Mouse (Mus musculus) CH12.LX (cell line): ENCODE results near the gene Gm10272. TPM values are rescaled to one million over a fixed set of nuclear protein-coding genes. Genes with fewer than 3 reads are reported as not detected.

ENCODE experiments used
- DNase-seq: peaks from one replicate; pipeline ENCODE4 v3.0.0-alpha.2; 2013; ENCODE audit errors: extremely low read depth
- H3K27ac ChIP-seq: 2 replicates; pipeline ENCODE4 v1.5.1; 2012; ENCODE audit warnings: low read depth, mild to moderate bottlenecking, control low read depth, moderate library complexity; ENCODE audit not compliant: insufficient read depth
- H3K27me3 ChIP-seq: replicated peaks from 2 replicates; pipeline ENCODE3; 2012; ENCODE audit warnings: inconsistent platforms
- H3K36me3 ChIP-seq, 2 experiments: replicated peaks in 1 of 2; 2 replicates each; pipeline versions ENCODE3 to v1.6.1; 2012; ENCODE audit warnings: inconsistent platforms in 1 of 2, low read length in 1 of 2, mild to moderate bottlenecking in 1 of 2, mixed read lengths in 1 of 2, moderate library complexity in 1 of 2; ENCODE audit not compliant: control insufficient read depth in 1 of 2, insufficient read depth in 1 of 2
- H3K4me1 ChIP-seq, 2 experiments: 2 replicates each; pipeline ENCODE4 v1.6.1; 2012; ENCODE audit warnings: inconsistent platforms in 1 of 2, moderate library complexity in 1 of 2; ENCODE audit not compliant: insufficient read depth in 2 of 2, control insufficient read depth in 1 of 2
- H3K4me2 ChIP-seq: 2 replicates; pipeline ENCODE4 v1.6.1; 2012; ENCODE audit warnings: low read depth, mild to moderate bottlenecking, control low read depth; ENCODE audit not compliant: poor library complexity, insufficient read depth, severe bottlenecking
- H3K4me3 ChIP-seq, 3 experiments: fragments of 150-350 bp in 1 of 3; sonication (generic) in 1 of 3; replicated peaks in 1 of 3; 2 replicates each; pipeline versions ENCODE3 to v1.5.1; 2011 to 2012; ENCODE audit warnings: low read depth in 2 of 3, low read length in 2 of 3, mild to moderate bottlenecking in 2 of 3, moderate library complexity in 2 of 3, control low read depth in 1 of 3, improper control_type of control experiment in 1 of 3, inconsistent platforms in 1 of 3, mixed read lengths in 1 of 3; ENCODE audit not compliant: poor library complexity in 1 of 3
- H3K79me2 ChIP-seq: replicated peaks from 2 replicates; pipeline ENCODE4 v1.6.1; 2012; ENCODE audit warnings: mild to moderate bottlenecking, moderate library complexity; ENCODE audit not compliant: control insufficient read depth, poor library complexity, insufficient read depth, severe bottlenecking; ENCODE audit errors: extremely low read depth
- H3K9ac ChIP-seq: 2 replicates; pipeline ENCODE4 v1.6.1; 2012; ENCODE audit warnings: low read depth, mild to moderate bottlenecking, control low read depth, moderate library complexity; ENCODE audit not compliant: insufficient read depth
- H3K9me3 ChIP-seq: replicated peaks from 2 replicates; pipeline ENCODE3; 2012; ENCODE audit warnings: low read length, inconsistent platforms, mixed read lengths
- BHLHE40 ChIP-seq: IDR thresholded peaks from 2 replicates; pipeline ENCODE4 v1.6.1; 2011; ENCODE audit warnings: mild to moderate bottlenecking, low read depth, low read length, improper control_type of control experiment
- CHD2 ChIP-seq: IDR thresholded peaks from 2 replicates; pipeline ENCODE4 v1.6.1; 2011; ENCODE audit warnings: low read length, improper control_type of control experiment
- CTCF ChIP-seq, 2 experiments: IDR thresholded peaks in 1 of 2; conservative IDR thresholded peaks in 1 of 2; 2 replicates each; pipeline ENCODE4 v1.5.1; 2011 to 2012; ENCODE audit warnings: low read depth in 2 of 2, low read length in 2 of 2, improper control_type of control experiment in 1 of 2, inconsistent platforms in 1 of 2, mild to moderate bottlenecking in 1 of 2, moderate library complexity in 1 of 2
- ELF1 ChIP-seq: IDR thresholded peaks from 2 replicates; pipeline ENCODE4 v1.6.1; 2014; ENCODE audit warnings: low read depth, mild to moderate bottlenecking, inconsistent platforms, low read length, improper control_type of control experiment
- EP300 ChIP-seq: IDR thresholded peaks from 2 replicates; pipeline ENCODE4 v1.6.1; 2011; ENCODE audit warnings: low read length, improper control_type of control experiment
- ETS1 ChIP-seq: conservative IDR thresholded peaks from 2 replicates; pipeline ENCODE4 v1.6.1; 2012; ENCODE audit warnings: low read depth, mild to moderate bottlenecking, inconsistent platforms, low read length, improper control_type of control experiment, moderate library complexity
- GABPA ChIP-seq: IDR thresholded peaks from 2 replicates; pipeline ENCODE4 v1.6.1; 2012; ENCODE audit warnings: low read depth, low read length, improper control_type of control experiment, inconsistent platforms; ENCODE audit not compliant: insufficient replicate concordance
- HCFC1 ChIP-seq: IDR thresholded peaks from 2 replicates; pipeline ENCODE4 v1.6.1; 2012; ENCODE audit warnings: low read depth, mild to moderate bottlenecking, inconsistent platforms, low read length, improper control_type of control experiment
- JUN ChIP-seq: IDR thresholded peaks from 2 replicates; pipeline ENCODE4 v1.6.1; 2011; ENCODE audit warnings: low read depth, mild to moderate bottlenecking, low read length, improper control_type of control experiment, moderate library complexity; ENCODE audit not compliant: insufficient read depth
- KAT2A ChIP-seq: IDR thresholded peaks from 2 replicates; pipeline ENCODE4 v1.6.1; 2012; ENCODE audit warnings: low read length, improper control_type of control experiment, inconsistent platforms; ENCODE audit not compliant: insufficient replicate concordance
- MAFK ChIP-seq: IDR thresholded peaks from 2 replicates; pipeline ENCODE4 v1.6.1; 2011; ENCODE audit warnings: low read length, improper control_type of control experiment; ENCODE audit not compliant: insufficient replicate concordance
- MAX ChIP-seq: IDR thresholded peaks from 2 replicates; pipeline ENCODE4 v1.6.1; 2011; ENCODE audit warnings: low read length, improper control_type of control experiment
- MAZ ChIP-seq: IDR thresholded peaks from 2 replicates; pipeline ENCODE4 v1.6.1; 2012; ENCODE audit warnings: low read depth, mild to moderate bottlenecking, inconsistent platforms, low read length, improper control_type of control experiment, moderate library complexity
- MEF2A ChIP-seq: IDR thresholded peaks from 2 replicates; pipeline ENCODE4 v1.6.1; 2014; ENCODE audit warnings: low read depth, mild to moderate bottlenecking, inconsistent platforms, low read length, improper control_type of control experiment, borderline replicate concordance
- MYC ChIP-seq: IDR thresholded peaks from 2 replicates; pipeline ENCODE4 v1.6.1; 2011; ENCODE audit warnings: low read depth, mild to moderate bottlenecking, improper control_type of control experiment, low read length
- NELFE ChIP-seq: IDR thresholded peaks from 2 replicates; pipeline ENCODE4 v1.6.1; 2011; ENCODE audit warnings: low read depth, low read length, improper control_type of control experiment
- NRF1 ChIP-seq: IDR thresholded peaks from 2 replicates; pipeline ENCODE4 v1.6.1; 2014; ENCODE audit warnings: low read depth, mild to moderate bottlenecking, inconsistent platforms, low read length, improper control_type of control experiment, moderate library complexity
- PAX5 ChIP-seq: IDR thresholded peaks from 2 replicates; pipeline ENCODE4 v1.6.1; 2012; ENCODE audit warnings: low read length, inconsistent platforms, mixed read lengths
- POLR2A ChIP-seq: IDR thresholded peaks from 2 replicates; pipeline ENCODE4 v1.6.1; 2011; ENCODE audit warnings: low read depth, mild to moderate bottlenecking, improper control_type of control experiment, low read length
- POLR2AphosphoS2 ChIP-seq: IDR thresholded peaks from 2 replicates; pipeline ENCODE4 v1.6.1; 2011; ENCODE audit warnings: low read depth, low read length, improper control_type of control experiment
- RAD21 ChIP-seq: IDR thresholded peaks from 2 replicates; pipeline ENCODE4 v1.6.1; 2011; ENCODE audit warnings: low read depth, mild to moderate bottlenecking, low read length, improper control_type of control experiment, moderate library complexity
- SMC3 ChIP-seq: IDR thresholded peaks from 2 replicates; pipeline ENCODE4 v1.6.1; 2011; ENCODE audit warnings: low read depth, low read length, improper control_type of control experiment
- TBP ChIP-seq: conservative IDR thresholded peaks from 2 replicates; pipeline ENCODE4 v1.6.1; 2011; ENCODE audit warnings: low read depth, low read length, improper control_type of control experiment
- TCF12 ChIP-seq: IDR thresholded peaks from 2 replicates; pipeline ENCODE4 v1.6.1; 2014; ENCODE audit warnings: low read depth, mild to moderate bottlenecking, inconsistent platforms, low read length, improper control_type of control experiment
- UBTF ChIP-seq: IDR thresholded peaks from 2 replicates; pipeline ENCODE4 v1.6.1; 2012; ENCODE audit warnings: low read depth, mild to moderate bottlenecking, inconsistent platforms, low read length, improper control_type of control experiment, moderate library complexity
- USF1 ChIP-seq: IDR thresholded peaks from 2 replicates; pipeline ENCODE4 v1.6.1; 2014; ENCODE audit warnings: low read depth, mild to moderate bottlenecking, inconsistent platforms, low read length, improper control_type of control experiment
- USF2 ChIP-seq: conservative IDR thresholded peaks from 2 replicates; pipeline ENCODE4 v1.6.1; 2011; ENCODE audit warnings: low read depth, low read length, improper control_type of control experiment
- ZC3H11A ChIP-seq: IDR thresholded peaks from 2 replicates; pipeline ENCODE4 v1.6.1; 2012; ENCODE audit warnings: low read depth, mild to moderate bottlenecking, inconsistent platforms, low read length, improper control_type of control experiment
- ZKSCAN1 ChIP-seq: IDR thresholded peaks from 2 replicates; pipeline ENCODE4 v1.6.1; 2012; ENCODE audit warnings: low read depth, inconsistent platforms, low read length, improper control_type of control experiment, borderline replicate concordance
- ZNF384 ChIP-seq: IDR thresholded peaks from 2 replicates; pipeline ENCODE4 v1.6.1; 2012; ENCODE audit warnings: low read depth, low read length, improper control_type of control experiment, inconsistent platforms
- dilution Hi-C: fragments of 300-500 bp; cut with MboI; formaldehyde crosslinking; loops from 2 replicates; pipeline ENCODE4 v1.14.3; 2020; ENCODE audit warnings: low sequenced_read_pairs; ENCODE audit not compliant: extremely low pct_unique_long_range_greater_than_20kb, extremely low pct_ligation_motif_present
- in situ Hi-C: fragments of 300-500 bp; cut with MboI; formaldehyde crosslinking; loops from 3 replicates; pipeline ENCODE4 v1.14.3; 2019; ENCODE audit warnings: low sequenced_read_pairs, low pct_ligation_motif_present, low pct_unique_long_range_greater_than_20kb, mixed read lengths
- polyA plus RNA-seq: library from polyadenylated mRNA; unstranded; fragments of >175 nt; gene quantifications from 2 replicates; pipeline ENCODE4 v1.2.1, GENCODE M21; 2012; ENCODE audit warnings: low read depth; ENCODE audit not compliant: insufficient read length
- total RNA-seq, 2 experiments: library from RNA; depleted of rRNA; stranded (reverse); fragments of 300-350 nt in 1 of 2; fragments of >200 nt in 1 of 2; gene quantifications; 2 replicates each; pipeline ENCODE4 v1.2.3; 2012 to 2014

The Gm10272 gene
- total and polyA plus RNA-seq, 3 experiments: not detected

GRCm38 (mm10) chr10:77728280-77728679 lies 21.9 kb downstream of the Gm10272 start:
- no peak for DNase-seq
- no peak overlapping the region for H3K4me2 ChIP-seq
- H3K9me3 ChIP-seq: peaks cover 3% of the 10 kb centered on the region
- peaks cover 56% of the 10 kb centered on the region for H3K27me3 ChIP-seq
- H3K4me3 ChIP-seq: no peak overlapping the region
- dilution Hi-C loops: no loop called here
- H3K79me2 ChIP-seq: no peaks in the 10 kb centered on the region
- H3K9ac ChIP-seq: no peak overlapping the region
- peak; percentile 23 for TF ChIP-seq RAD21
- TF ChIP-seq CTCF (conservative IDR thresholded peaks at IDR 0.05 in 1 of 2, IDR thresholded peaks at IDR 0.05 in 1 of 2; ENCODE audit: low read depth in 2 of 2, low read length in 2 of 2): peak in 1 of 2 experiments; percentile 56; a peak in 2 of 4 replicates
- TF ChIP-seq MAFK: no peak
- no peak for TF ChIP-seq KAT2A
- no peak for TF ChIP-seq JUN
- TF ChIP-seq SMC3: peak; percentile 29; the same call in 1 of the 2 replicates
- TF ChIP-seq NELFE: no peak
- TF ChIP-seq UBTF: no peak
- peak; percentile 65; the same call in 1 of the 2 replicates for TF ChIP-seq MYC
- TF ChIP-seq TCF12: no peak
- TF ChIP-seq ZC3H11A: no peak
- TF ChIP-seq EP300: no peak
- no peak for TF ChIP-seq USF2
- no peak for TF ChIP-seq PAX5
- TF ChIP-seq ZKSCAN1: no peak
- H3K36me3 ChIP-seq: no peaks in the 10 kb centered on the region
- in situ Hi-C loops: no loop called here
- H3K4me1 ChIP-seq: no peaks in the 10 kb centered on the region
- H3K27ac ChIP-seq: no peak overlapping the region

- TF ChIP-seq RAD21 (peak; percentile 14; the same call in 1 of the 2 replicates), ZC3H11A (no peak), USF1 (no peak), PAX5 (no peak), MAFK (no peak), HCFC1 (no peak), ELF1 (no peak), ZNF384 (no peak), UBTF (no peak), CTCF (conservative IDR thresholded peaks at IDR 0.05 in 1 of 2, IDR thresholded peaks at IDR 0.05 in 1 of 2; ENCODE audit: low read depth in 2 of 2, low read length in 2 of 2) (peak; percentile 72 to 76), TCF12 (no peak), TBP (no peak), CHD2 (no peak), GABPA (no peak), SMC3 (peak; percentile 56), MAX (no peak), NRF1 (no peak), ZKSCAN1 (no peak), POLR2A (no peak), POLR2AphosphoS2 (no peak), JUN (no peak), BHLHE40 (no peak), MEF2A (no peak), ETS1 (no peak), MAZ (no peak)
- Histone ChIP-seq H3K27me3 (peaks cover 52% of the 10 kb centered on the region), H3K4me3 (no peak overlapping the region), H3K4me1 (no peaks in the 10 kb centered on the region), H3K9ac (no peak overlapping the region), H3K27ac (no peak overlapping the region), H3K79me2 (no peaks in the 10 kb centered on the region), H3K36me3 (no peaks in the 10 kb centered on the region), H3K9me3 (peaks cover 6% of the 10 kb centered on the region), H3K4me2 (no peak overlapping the region)
- peak; percentile 33 for DNase-seq
- dilution Hi-C loops (no loop called here), in situ Hi-C loops (no loop called here)
These were observed 22.8 kb downstream of the Gm10272 start for GRCm38 (mm10) chr10:77729241-77729640.
